Mouse (Mus musculus) liver, adult 2 months (tissue): ENCODE data around the gene Slc30a5. TPM values are rescaled to one million over a fixed set of nuclear protein-coding genes. Genes with fewer than 3 reads are reported as not detected.
A peak's percentile ranks its signal among the peaks of the same experiment; 100 is the strongest.

ENCODE experiments used
- DNase-seq: peaks from one replicate; pipeline ENCODE4 v3.0.0-alpha.2; 2011; ENCODE audit warnings: low read depth, low spot score; ENCODE audit errors: extremely low read depth
- H3K27ac ChIP-seq: fragments of 200-500 bp; replicated peaks from 2 replicates; pipeline ENCODE4 v1.5.1; 2012; ENCODE audit warnings: low read depth, mild to moderate bottlenecking, control low read depth, inconsistent platforms, low read length; ENCODE audit not compliant: insufficient read depth
- H3K27me3 ChIP-seq: fragments of 200-500 bp; 2 replicates; pipeline ENCODE4 v1.6.1; 2012; ENCODE audit warnings: mild to moderate bottlenecking, moderate library complexity, low read length, inconsistent platforms; ENCODE audit not compliant: control insufficient read depth, insufficient read depth
- H3K36me3 ChIP-seq: fragments of 200-500 bp; 2 replicates; pipeline ENCODE4 v1.6.1; 2012; ENCODE audit warnings: low read length, inconsistent platforms; ENCODE audit not compliant: control insufficient read depth, insufficient read depth
- H3K4me1 ChIP-seq: fragments of 200-500 bp; 2 replicates; pipeline ENCODE4 v1.6.1; 2011; ENCODE audit warnings: low read length; ENCODE audit not compliant: control insufficient read depth, insufficient read depth
- H3K4me3 ChIP-seq: fragments of 200-500 bp; 2 replicates; pipeline ENCODE4 v1.5.1; 2011; ENCODE audit warnings: low read depth, mild to moderate bottlenecking, control low read depth, low read length, moderate library complexity; ENCODE audit not compliant: insufficient read depth
- H3K79me2 ChIP-seq: fragments of 200-500 bp; 2 replicates; pipeline ENCODE4 v1.6.1; 2012; ENCODE audit warnings: inconsistent platforms, mild to moderate bottlenecking, low read length, moderate library complexity; ENCODE audit not compliant: control insufficient read depth, insufficient read depth
- H3K9ac ChIP-seq: fragments of 200-500 bp; 2 replicates; pipeline ENCODE4 v1.6.1; 2012; ENCODE audit warnings: low read depth, mild to moderate bottlenecking, control low read depth, inconsistent platforms, low read length
- CTCF ChIP-seq: fragments of 200-500 bp; IDR thresholded peaks from 2 replicates; pipeline ENCODE4 v1.5.1; 2011; ENCODE audit warnings: low read depth, low read length, control low read depth
- POLR2A ChIP-seq: fragments of 200-500 bp; IDR thresholded peaks from 2 replicates; pipeline ENCODE4 v1.6.1; 2011; ENCODE audit warnings: low read length, control low read depth; ENCODE audit not compliant: insufficient read depth; ENCODE audit errors: extremely low read depth
- WGBS: fragments of 180-500 bp; shearing (Covaris S2); methylation state at CpG from one replicate; pipeline ENCODE4 v1.1.7; 2018; 5-methylcytosine and 5-hydroxymethylcytosine counted together
- polyA plus RNA-seq: library from polyadenylated mRNA; depleted of rRNA; stranded (reverse); fragments of >200 nt; gene quantifications from 2 replicates; pipeline ENCODE4 v1.2.3, GENCODE M21; 2012
- total RNA-seq: library from RNA; depleted of rRNA; stranded (reverse); fragments of >200 nt; gene quantifications from 2 replicates; pipeline ENCODE4 v1.2.3, GENCODE M21; 2014

Slc30a5 gene
- total and polyA plus RNA-seq, 2 experiments = 15.6 to 38.1 TPM

DNA sequence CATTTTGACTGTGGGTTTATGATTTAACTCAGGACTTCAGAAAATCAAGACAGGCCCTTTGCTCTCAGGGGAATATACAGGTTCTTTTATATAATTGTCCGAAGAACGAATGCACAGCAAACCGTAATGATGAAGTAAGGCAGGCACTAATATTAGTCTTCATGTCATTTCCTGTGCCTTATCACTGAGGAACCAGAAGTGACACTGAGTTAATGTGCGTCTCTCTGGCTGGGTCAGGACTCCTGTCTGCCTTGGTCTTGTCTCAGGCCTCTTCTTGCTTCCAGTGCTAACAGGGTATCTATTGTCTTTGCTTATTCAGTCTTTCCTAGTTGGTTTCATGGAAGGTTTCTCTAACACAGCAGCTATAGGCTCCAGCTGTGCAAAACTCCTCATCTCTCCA is 41.9 kb upstream of the Slc30a5 start:
- 75% methylated on average over 4 of the region's 4 CpGs for WGBS
- Histone ChIP-seq H3K79me2 (no peaks in the 10 kb centered on the region), H3K4me3 (no peak overlapping the region), H3K9ac (no peak overlapping the region), H3K4me1 (peaks cover 2% of the 10 kb centered on the region), H3K36me3 (no peaks in the 10 kb centered on the region), H3K27ac (no peak overlapping the region), H3K27me3 (no peaks in the 10 kb centered on the region)
- TF ChIP-seq CTCF (no peak), POLR2A (no peak)
- no peak for DNase-seq

DNA sequence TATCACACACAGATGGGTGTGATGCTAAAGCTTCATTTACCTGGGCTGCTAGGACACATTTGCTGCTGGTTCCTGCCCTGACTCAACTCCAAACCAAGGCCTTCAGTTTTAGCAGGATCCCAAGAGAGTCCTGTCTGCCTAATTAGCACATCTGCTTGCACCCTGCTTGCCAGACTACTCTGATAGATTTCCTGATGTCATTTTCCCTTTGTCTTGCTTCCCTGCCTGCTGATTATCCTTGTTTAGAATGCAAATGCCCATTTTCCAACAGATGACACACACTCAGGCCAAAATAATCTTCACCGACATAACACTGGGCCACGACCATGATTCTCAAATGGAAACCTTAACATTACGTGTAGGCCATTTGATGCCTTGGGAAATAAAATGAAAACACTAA is 41.4 kb upstream of the Slc30a5 start:
- no peaks in the 10 kb centered on the region for H3K79me2 ChIP-seq
- no peak overlapping the region for H3K9ac ChIP-seq
- DNase-seq = no peak
- peaks cover 2% of the 10 kb centered on the region for H3K4me1 ChIP-seq
- H3K4me3 ChIP-seq = no peak overlapping the region
- H3K27ac ChIP-seq = no peak overlapping the region
- no peaks in the 10 kb centered on the region for H3K27me3 ChIP-seq
- TF ChIP-seq POLR2A (no peak), CTCF (no peak)
- 88% methylated on average over 3 of the region's 3 CpGs for WGBS
- no peaks in the 10 kb centered on the region for H3K36me3 ChIP-seq

DNA sequence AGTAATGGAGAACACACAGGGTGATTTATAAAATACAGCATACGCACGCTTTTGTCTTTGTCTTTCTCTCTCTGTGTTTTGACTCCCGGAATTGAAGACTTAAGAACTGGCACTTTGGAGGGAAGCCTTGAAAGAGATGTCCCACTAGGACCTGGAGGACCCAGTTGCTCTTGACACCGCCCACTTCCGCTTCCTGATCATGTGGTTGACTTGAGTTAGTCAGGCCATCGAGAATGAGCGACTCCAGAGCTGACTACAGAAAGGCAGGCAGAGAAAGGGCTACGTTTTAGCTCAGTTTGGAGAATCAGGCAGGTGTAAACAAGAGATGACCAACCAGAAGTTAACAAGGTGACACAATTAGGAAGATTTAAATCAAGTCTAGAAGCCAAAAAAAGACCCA is 40.3 kb upstream of the Slc30a5 start:
- WGBS = 78% methylated on average over 8 of the region's 8 CpGs
- no peak for TF ChIP-seq CTCF
- TF ChIP-seq POLR2A = no peak
- no peaks in the 10 kb centered on the region for H3K79me2 ChIP-seq
- DNase-seq = peak; percentile 17
- no peaks in the 10 kb centered on the region for H3K36me3 ChIP-seq
- peaks cover 2% of the 10 kb centered on the region for H3K4me1 ChIP-seq
- no peak overlapping the region for H3K9ac ChIP-seq
- H3K27ac ChIP-seq = no peak overlapping the region
- no peak overlapping the region for H3K4me3 ChIP-seq
- H3K27me3 ChIP-seq = no peaks in the 10 kb centered on the region

DNA sequence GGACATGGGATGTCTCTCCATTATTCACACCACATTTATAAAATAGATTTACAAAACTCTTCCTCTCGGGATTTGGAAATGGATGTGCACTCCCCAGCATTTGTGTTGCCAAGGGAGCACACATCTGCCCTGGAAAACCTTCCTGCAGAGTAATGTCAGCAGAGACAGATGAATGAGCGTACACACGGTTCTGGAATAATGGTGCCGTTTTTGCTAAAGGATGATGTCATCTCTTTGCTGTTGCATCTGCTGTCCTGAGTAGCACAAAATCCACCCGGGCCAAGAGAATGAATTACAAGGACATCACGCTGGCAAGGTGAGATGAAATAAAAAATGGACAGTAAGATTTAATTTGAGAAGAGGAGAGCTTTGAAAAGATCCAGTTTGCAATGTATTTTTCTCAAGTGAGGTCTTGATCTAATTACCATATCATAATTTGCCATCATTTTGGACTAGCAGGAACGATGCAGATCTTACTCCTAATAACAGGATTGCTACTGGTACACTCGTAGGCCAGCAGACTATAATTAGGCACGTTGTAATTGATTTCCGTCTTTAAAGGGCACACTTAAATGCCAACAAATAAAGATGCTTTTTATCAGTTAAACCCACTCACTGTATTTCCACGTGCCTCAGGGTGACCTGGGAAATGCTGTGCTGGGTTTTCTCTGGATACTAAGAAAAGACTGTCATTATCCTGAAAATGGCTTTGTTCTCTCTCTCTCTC is 38.4 kb upstream of the Slc30a5 start:
- Histone ChIP-seq H3K27ac (no peak overlapping the region), H3K4me1 (no peaks in the 10 kb centered on the region), H3K27me3 (no peaks in the 10 kb centered on the region), H3K79me2 (no peaks in the 10 kb centered on the region), H3K4me3 (no peak overlapping the region), H3K9ac (no peak overlapping the region), H3K36me3 (no peaks in the 10 kb centered on the region)
- TF ChIP-seq POLR2A = no peak
- no peak for TF ChIP-seq CTCF
- DNase-seq = no peak
- WGBS = 74% methylated on average over 11 of the region's 11 CpGs

DNA sequence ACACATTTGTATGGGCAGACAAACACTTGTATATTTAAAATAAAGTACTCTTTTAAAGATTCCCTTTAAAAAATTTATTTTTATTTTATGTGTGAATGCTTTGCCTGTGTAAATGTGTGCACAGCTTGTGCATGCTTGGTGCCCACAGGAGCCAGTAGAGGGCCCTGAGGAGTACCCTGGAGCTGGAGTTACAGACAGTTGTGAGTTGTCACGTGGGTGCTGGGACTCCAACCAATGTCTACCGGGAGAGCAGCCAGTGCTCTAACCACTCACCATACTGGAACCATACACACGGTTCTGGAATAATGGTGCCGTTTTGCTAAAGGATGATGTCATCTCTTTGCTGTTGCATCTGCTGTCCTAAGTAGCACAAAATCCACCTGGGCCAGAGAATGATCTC is 36.6 kb upstream of the Slc30a5 start:
- Histone ChIP-seq H3K4me3 (no peak overlapping the region), H3K27ac (no peak overlapping the region), H3K9ac (no peak overlapping the region), H3K79me2 (no peaks in the 10 kb centered on the region), H3K36me3 (no peaks in the 10 kb centered on the region), H3K4me1 (no peaks in the 10 kb centered on the region), H3K27me3 (no peaks in the 10 kb centered on the region)
- TF ChIP-seq POLR2A (no peak), CTCF (no peak)
- WGBS = 74% methylated on average over 4 of the region's 4 CpGs
- no peak for DNase-seq

DNA sequence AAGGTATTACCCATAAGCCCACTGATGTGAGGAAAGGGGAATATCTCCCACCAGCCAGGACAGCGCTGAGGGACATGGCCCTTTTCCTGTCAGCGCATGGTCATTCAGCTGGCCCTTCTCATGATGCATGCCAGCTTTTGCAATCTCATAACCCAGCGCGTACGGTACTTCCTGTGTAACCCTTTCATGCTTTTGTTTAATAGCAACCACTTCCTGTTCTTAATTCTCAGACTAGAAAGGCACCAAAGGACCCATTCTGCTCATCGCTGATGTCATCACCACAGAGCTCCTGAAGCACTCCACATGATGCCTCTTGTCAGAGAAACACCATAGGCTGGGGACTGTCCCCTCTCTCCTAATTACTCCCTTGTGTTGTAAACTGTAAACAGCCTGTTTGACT is 33.1 kb upstream of the Slc30a5 start:
- H3K79me2 ChIP-seq = no peaks in the 10 kb centered on the region
- DNase-seq = no peak
- 78% methylated on average over 6 of the region's 6 CpGs for WGBS
- H3K4me3 ChIP-seq = no peak overlapping the region
- no peak for TF ChIP-seq POLR2A
- no peak for TF ChIP-seq CTCF
- H3K36me3 ChIP-seq = no peaks in the 10 kb centered on the region
- no peak overlapping the region for H3K9ac ChIP-seq
- no peaks in the 10 kb centered on the region for H3K4me1 ChIP-seq
- no peak overlapping the region for H3K27ac ChIP-seq
- H3K27me3 ChIP-seq = no peaks in the 10 kb centered on the region
